Mouse (Mus musculus) forelimb bud, embryonic 11.5 days (tissue): ENCODE results near the gene Psma7.

Experiments used
- DNase-seq: peaks from one replicate; pipeline ENCODE4 v3.0.0-alpha.2; 2012; ENCODE audit warnings: low read depth, low spot score

Psma7 gene

GRCm38 (mm10) chr2:180042256-180042857 lies at the start of gene Psma7, which contains the start of gene Ss18l1:
Gene Psma7 (minus strand): TSS chr2:180042433.
Gene Ss18l1 (plus strand): TSS chr2:180042509.
- peak; percentile 80 for DNase-seq

- DNase-seq = no peak
Measured at GRCm38 (mm10) chr2:180090285-180090684, 48.1 kb upstream of the Psma7 start.

GRCm38 (mm10) chr2:180087472-180087871 lies 45.2 kb upstream of the Psma7 start:
- DNase-seq = no peak

GRCm38 (mm10) chr2:180086637-180087027 lies 44.4 kb upstream of the Psma7 start:
- DNase-seq = no peak

GRCm38 (mm10) chr2:180085926-180086636 lies 43.8 kb upstream of the Psma7 start:
- DNase-seq = no peak

GRCm38 (mm10) chr2:180084565-180084964 lies 42.3 kb upstream of the Psma7 start:
- DNase-seq = no peak

- DNase-seq = no peak
Measured at GRCm38 (mm10) chr2:180083063-180083462, 40.8 kb upstream of the Psma7 start.

GRCm38 (mm10) chr2:180080680-180081079 lies 38.4 kb upstream of the Psma7 start:
- no peak for DNase-seq

GRCm38 (mm10) chr2:180077622-180078021 lies 35.4 kb upstream of the Psma7 start:
- no peak for DNase-seq

- no peak for DNase-seq
Measured at GRCm38 (mm10) chr2:180072886-180073285, 30.7 kb upstream of the Psma7 start.

GRCm38 (mm10) chr2:180071671-180072070 lies 29.4 kb upstream of the Psma7 start:
- no peak for DNase-seq

- DNase-seq = peak; percentile 88
Measured at GRCm38 (mm10) chr2:180070481-180071453, 28.5 kb upstream of the Psma7 start, which contains the start of gene Mtg2. Gene Mtg2 (plus strand): TSS chr2:180070588.

GRCm38 (mm10) chr2:180069770-180070480 lies 27.7 kb upstream of the Psma7 start:
- no peak for DNase-seq

- DNase-seq = no peak
Measured at GRCm38 (mm10) chr2:180063338-180064131, 21.3 kb upstream of the Psma7 start.

- DNase-seq = no peak
Measured at GRCm38 (mm10) chr2:180053001-180053400, 10.8 kb upstream of the Psma7 start.

GRCm38 (mm10) chr2:180051986-180052733 lies 9.9 kb upstream of the Psma7 start:
- no peak for DNase-seq

- DNase-seq = peak; percentile 79
Measured at GRCm38 (mm10) chr2:180050986-180051385, 8.8 kb upstream of the Psma7 start.

GRCm38 (mm10) chr2:180047980-180048635 lies 5.9 kb upstream of the Psma7 start:
- no peak for DNase-seq

GRCm38 (mm10) chr2:180047580-180047979 lies 5.3 kb upstream of the Psma7 start:
- no peak for DNase-seq
